Mouse (Mus musculus) lung, postnatal 25 days (tissue): ENCODE data around the gene Aspm.
A peak's percentile ranks its signal among the peaks of the same experiment; 100 is the strongest.
"Not testable (repeated sequence)": the region's sequence is repeated elsewhere in the genome, so short reads cannot be mapped to it uniquely, and the experiment has no call there.

ENCODE experiments used
- DNase-seq: peaks from one replicate; pipeline ENCODE4 v3.0.0; 2022; ENCODE audit warnings: low spot score

Gene Aspm

DNA sequence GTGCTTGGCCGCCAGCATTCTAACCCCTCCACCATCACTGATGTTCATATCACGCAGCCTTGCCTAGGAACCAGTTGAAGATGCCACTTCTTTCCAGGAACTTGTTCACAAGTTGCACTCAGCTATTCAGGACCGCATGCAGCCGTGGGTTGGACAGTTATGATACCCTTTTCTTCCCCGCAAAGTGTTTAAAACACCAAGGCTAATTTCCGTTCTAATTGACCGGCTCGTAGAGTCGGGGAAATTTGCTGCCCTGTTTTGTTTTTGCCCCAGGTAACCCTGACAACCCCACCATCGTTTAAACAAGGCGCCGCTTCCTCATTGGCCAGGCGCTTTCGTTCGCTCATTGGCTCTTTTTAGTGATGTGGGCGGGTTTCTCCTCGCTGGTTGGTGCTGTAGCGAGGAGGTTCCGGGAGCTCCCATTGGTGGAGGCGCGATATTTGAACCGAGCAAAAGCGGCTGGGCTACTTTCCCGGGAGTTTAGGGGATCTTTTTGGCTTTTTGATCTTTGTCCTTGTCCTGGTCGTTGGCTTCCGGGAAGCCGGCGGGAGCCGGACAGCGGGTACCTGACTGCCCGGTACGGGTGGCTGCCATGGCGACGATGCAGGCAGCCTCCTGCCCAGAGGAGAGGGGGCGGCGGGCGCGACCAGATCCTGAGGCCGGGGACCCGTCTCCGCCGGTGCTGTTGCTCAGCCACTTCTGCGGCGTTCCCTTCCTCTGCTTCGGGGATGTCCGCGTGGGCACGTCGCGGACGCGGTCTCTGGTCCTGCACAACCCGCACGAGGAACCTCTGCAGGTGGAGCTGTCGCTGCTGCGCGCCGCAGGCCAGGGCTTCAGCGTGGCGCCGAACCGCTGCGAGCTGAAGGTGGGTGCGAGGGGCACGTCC, at the start of gene Aspm:
Gene Aspm (plus strand): TSS at position 433 of the 886 bp plus-strand sequence.
- DNase-seq, result peak; percentile 95

DNA sequence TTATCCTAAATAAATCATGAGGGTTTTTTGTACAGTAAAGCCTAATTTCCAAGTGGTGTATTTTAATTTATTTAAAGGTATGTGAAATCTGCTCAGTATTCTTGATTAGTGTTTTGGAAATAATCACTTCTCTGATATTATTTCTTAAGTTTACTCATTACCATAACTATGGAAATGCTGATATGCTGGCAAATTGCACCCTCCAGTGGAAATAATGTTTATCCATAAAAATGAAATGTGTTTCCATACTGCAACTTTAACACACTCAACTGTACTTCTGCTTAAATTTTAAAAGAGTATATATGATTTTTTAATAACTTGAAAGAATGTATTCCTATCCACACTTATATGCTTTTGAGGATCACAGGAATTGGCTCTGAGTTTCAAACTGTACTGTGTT, 48.8 kb upstream of the Aspm start:
- no peak for DNase-seq

DNA sequence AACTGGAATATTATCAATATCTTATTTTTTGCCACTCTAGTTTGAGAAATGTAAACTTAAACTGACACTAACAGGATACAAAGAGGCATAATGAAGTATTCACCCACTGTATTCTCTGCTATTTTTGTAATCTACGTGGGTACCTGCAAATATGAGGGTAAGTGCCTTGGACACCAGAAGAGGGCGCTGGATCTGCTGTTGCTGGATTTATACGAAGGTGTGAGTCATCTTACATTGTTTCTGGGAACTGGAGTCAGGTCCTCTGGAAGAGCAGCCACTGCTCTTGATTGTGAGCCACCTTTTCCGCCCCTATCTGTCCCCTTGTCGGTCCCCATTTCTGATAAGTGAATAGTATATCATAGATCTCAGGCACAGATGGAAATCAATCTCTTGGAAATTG, 46.9 kb upstream of the Aspm start:
- no peak for DNase-seq

DNA sequence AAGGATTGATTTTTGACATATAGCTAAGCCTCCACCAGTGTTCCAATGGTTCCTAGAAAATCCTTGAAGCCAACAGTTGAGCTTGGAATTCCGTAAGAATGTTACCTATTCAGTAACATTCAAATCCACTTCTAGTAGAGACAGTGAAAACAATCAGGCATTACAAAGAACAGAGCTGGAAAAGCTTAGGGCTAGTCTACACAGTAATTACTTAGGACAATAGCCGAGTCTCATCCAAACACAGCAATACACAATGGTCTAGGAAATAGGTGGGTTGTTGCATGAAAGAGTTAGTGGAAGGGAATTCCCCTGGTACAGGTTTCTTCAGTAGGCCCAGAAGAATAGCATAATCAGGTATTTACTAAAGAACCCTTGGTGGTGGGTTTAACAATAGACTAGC, 42.2 kb upstream of the Aspm start:
- DNase-seq, result not testable (repeated sequence)

DNA sequence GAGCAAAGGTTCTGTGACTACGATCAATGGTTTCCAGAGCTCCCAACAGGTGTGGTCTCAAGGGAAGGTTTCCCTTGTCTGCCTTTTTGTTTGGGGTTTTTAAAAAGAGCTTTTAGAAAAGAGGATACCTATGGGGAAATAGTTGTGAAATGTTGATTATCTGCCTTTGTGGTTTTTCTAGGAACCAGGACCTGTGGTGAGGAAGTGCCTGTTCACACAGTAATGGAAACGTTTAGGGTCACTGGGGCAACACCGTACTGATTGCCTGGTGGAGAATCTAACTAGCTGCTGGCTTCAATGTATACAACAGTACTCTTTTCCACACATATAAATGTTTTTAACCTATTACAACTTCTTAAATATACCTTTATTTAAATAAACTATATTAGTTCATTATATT, 41.1 kb upstream of the Aspm start:
- DNase-seq, result no peak

DNA sequence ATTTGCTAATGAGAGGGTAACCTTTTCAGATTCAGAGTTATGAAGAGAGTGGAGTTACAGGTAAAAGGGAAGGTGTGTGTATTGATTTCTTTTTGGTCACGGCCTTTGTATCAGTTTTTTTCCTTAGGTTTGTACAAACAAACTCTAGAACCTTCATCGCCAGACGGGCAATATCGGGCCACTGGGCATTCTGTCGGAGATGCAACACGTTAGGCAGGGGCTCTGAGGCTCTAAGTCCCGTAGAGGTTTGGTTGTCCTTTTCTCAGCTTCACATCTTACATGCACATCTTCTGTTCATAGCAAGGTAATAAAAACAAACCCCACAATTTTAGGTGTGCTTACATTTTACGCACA, 33.1 kb upstream of the Aspm start:
- DNase-seq, result no peak

DNA sequence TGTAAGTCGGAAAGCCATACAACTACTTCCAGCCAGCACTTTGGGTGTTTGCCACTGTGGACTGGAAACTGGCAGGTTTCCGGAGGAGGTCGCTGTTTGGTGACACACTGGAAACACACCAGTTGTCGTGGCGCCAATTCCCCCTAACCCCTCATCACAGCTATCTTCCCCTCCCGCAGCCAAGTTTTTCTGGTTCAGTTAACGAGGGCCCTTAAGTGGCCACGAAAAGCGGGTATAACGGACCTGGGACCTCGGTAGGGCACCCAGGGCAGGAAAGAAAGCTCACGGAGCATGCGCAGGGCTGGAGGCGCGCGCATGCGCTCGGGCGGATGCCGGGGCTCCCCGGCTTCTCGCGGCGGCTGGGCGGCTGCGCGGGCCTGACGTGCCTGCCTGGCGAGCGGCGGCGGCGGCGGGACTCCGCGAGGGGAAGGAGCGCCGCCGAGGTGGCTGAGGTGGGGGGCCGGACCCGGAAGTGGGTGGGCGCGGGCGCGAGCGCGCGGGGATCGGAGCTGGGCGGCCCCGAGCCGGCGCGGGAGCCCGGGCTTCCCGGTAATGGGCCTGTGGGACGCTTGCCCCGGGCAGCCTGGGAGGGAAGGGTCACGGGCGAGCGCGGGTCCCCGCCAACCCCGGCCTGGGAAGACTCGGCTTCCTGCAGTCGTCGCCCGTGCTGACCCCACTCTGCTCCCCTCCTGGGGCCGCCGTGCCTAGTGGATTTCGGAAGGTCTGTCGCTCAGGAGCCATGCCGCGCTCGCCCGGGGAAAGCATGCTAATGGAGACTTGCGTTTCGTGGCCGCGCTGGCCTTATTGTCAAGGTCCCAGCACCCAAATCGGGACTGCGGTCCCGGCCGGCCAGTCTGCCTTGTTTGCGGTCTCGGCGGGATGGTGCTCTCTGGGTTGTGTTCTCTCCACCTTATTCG, 32.4 kb upstream of the Aspm start, which contains the start of gene Zbtb41:
Gene Zbtb41 (plus strand): TSS at position 414 of the 917 bp plus-strand sequence.
- peak; percentile 90 for DNase-seq

DNA sequence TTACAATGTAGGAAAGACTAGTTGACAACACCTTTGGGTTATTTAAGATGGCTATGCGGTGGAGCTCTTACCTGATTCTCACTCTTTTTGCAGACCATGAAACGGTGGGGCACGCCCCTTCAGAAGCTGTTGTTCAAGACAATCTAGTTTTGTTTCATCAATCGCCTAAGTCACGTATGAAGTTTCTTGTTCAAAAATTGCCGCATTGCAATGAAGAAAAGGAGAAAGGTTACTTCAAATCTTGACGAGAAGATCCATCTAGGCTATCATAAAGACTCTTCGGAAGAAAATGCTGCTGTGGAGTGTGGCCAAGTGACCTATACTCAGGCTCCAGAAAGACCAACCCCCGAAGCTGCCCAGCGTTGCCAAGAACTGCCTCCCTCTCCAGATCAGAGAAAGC, 31.6 kb upstream of the Aspm start:
- DNase-seq, result peak; percentile 3

DNA sequence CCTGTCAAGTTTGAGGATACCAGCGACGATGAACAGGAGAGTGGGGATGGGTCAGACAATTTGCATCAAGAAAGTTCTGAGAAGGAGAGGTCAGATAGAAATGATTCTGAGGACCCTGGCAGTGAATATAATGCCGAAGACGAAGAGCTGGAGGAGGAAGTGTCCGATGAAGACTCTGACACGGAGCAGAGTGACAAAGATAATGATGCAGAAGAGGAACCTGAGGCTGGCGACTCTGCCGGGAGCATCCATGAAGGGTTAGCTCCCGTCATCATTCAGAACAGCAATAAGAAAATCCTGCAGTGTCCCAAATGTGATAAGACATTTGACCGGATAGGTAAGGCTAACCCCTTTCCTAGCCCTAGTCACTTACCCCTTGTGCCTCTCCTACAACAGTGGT, 30.6 kb upstream of the Aspm start:
- DNase-seq, result no peak

DNA sequence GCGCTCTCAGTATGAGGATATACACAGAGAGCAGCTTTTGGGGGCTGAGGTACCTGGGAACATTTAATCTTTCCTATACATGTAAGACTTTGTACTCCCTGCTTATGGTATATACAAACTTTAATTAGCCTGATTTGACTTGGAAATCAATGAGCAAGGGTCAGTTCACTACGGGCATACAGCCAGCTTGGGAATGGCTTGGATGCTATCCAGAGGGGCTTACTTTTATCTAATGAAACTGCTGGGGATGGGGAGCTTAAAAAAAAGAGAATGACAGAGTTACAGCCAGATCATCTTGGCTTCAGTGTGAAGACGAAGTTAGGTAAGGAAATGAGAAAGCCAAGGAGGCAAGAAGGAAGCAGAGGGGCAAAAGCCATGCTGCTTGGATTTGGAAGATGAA, 29.6 kb upstream of the Aspm start:
- no peak for DNase-seq

DNA sequence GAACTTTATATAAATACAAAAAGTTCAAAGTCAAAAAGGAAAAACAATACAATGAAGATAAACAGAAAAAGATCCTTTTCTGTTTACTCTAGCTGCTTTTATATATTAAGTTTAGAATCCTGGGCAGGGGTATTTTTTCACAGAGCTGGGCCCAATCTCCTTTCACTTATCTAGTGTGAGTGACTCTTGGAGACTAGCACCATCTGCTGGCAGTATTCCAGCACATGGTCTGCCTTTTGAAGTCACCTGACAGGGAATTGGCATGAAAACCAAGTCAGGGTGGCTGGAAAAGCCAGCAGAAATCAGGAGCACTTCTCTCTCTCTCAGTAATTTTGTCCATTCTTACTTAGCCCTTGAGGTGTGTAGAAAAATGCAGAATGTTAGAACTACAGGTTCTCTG, 16.2 kb upstream of the Aspm start:
- no peak for DNase-seq

DNA sequence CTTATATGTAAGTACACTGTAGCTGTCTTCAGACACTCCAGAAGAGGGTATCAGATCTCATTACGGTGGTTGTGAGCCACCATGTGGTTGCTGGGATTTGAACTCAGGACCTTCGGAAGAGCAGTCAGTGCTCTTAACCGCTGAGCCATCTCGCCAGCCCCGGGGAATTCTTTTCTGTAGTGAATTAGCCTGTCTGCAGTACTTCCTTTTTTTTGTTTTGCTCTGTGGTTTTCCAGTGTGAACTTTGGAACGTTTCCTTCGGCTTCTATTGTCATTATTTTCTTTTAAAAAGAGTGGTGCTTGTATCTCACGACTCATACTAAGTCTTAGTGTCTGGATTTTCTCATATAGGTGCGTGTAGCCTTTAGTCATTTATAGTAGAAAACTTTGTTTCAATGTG, 11.5 kb upstream of the Aspm start:
- DNase-seq, result not testable (repeated sequence)

DNA sequence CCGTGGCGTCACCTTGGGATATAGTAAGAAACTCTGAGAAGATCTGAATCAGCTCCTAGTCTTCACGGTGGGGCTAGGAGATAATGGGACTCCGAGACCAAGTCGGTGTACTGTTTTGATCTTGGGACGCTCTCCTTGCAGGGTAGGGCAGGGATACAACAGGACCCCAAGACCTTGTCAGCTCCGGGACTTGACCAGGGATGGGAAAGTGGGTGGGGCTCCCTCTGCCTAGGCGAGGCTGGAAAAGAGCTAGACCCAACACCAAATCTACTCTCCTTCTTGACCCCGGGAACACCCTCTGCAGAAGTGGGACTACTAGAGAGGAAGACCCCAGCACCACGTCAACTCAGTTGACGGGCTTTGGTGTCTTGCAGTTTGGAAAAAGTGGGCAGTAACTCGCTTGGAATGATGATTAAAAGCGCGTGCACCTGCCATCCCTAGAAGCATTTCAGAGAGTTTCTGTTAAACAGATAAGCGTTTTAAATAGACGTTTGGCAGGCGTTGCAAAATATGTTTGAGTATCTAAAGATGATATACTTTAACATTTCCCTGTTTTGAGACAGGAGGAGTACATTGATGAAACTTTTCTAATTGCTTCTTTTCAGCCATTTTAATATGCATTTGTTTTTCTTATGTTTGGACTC, 776 bp downstream of the Aspm start:
- no peak for DNase-seq

DNA sequence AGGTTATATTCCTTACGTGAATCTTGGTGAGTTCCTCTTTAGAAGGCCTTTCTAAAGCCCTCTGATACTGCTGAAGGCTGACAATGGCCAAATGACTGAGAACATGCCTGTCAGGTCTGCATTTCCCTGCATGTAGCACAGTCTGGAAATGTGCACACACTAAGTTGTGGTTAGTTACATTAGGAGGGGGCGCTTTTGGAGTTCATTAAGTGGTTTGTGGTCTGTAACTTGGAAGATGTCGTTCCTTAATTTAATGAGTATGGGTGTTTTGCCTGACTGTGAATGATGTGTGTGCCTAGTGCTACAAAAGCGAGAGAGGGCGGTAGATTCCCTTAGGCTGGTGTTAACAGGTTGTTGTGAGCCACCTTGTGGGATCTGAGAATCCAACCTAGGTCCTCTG, 6.2 kb downstream of the Aspm start:
- no peak for DNase-seq

DNA sequence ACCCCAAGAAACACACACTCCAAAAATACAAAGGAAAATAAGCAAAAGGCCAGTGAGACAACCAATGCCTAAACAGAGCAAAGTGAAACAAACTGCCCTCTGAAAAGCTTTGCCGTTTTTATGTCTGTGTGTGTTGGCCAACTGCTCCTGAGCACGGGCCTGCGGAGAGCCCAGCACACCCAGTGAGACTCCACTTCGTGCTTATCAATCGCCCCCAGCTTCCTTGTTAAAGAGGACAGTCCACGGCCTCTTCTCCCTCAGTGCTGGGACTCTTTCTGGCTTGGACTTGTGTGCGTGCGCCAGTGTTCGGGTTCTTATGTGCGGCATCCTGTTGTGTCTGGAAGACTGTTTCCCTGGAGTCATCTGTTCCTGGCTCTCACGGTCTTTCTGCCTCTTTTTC, 11.4 kb downstream of the Aspm start:
- no peak for DNase-seq

DNA sequence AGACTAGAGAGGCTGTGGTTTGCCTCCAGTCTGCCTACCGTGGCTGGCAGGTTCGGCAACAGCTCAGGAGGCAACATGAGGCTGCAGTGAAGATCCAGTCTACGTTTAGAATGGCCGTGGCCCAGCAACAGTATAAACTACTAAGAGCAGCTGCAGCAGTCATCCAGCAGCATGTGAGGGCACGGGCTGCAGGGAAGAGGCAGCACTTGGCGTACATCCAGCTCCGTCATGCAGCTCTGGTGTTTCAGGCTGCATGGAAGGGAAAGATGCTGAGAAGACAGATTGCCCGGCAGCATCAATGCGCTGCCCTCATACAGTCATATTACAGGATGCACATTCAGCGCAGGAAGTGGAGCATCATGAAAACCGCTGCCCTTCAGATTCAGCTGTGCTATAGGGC, 24.3 kb downstream of the Aspm start:
- DNase-seq, result no peak

DNA sequence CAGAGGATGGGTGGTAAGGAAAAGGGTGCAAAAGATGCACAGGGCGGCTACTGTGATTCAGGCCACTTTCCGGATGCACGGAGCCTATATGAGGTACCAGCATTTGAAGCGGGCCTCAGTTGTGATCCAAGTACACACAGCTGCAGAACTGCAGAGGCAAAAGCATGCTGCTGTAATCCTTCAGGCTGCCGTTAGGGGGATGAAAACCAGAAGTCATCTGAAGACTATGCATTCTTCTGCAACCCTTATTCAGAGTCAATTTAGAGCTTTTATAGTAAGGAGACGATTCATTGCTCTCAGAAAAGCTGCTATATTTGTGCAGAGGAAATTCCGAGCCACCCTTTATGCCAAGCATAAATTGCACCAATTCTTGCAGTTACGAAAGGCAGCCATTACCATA, 25.7 kb downstream of the Aspm start:
- DNase-seq, result no peak

DNA sequence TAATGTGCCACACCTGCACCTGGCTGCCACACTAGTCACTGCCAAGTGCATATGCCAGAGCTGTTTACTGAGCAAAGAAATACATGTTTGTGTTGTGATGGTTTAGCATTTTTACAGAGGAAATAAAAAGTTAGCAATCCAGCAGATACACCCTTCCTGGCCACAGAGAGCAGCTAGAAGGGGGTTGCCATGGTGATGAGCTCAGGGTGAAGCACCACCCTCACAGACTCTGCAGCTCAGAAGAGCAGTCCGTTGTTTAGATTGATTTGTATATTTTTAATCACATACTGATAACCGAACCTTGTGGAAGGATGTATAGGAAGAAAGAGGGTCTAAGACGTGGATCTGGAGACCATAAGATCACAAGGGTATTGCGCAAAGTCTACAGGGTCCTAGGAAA, 26.6 kb downstream of the Aspm start:
- DNase-seq, result no peak

DNA sequence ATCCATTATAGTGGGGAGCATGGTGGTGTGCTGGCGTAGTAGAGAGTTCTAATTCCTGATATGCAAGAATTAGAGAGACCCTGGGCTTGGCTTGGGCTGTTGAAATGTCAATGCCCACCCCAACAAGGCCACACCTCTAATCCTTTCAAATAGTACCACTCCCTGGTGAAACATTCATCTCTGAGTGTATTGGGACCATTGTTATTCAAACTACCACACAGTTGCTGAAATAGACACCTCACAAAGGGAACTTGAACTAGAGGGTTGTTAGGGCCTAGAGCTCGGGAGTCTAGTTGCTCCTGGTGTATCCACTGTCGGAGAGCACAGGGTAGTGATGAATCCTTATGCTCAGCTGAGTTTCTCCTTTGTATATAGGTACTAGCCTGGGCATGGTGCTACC, 40.1 kb downstream of the Aspm start:
- no peak for DNase-seq

DNA sequence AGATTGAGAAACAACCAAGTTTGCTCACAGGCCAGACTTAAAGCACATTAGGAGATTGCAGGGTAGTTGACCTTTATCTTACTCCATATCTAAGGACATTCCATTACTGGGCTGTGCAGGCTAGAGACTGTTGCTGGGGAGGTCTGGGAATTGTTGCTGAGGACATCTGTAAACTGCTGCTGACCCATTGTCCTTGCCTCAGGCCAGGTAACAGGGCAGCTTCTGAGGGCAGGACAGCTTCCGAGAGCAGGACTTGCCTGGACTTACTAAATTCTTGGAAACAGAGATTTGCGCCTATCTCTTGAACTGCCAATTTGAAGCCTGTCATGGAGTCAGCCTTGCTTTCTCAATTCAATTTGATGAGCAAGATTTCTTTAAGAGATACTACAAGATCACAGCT, 40.8 kb downstream of the Aspm start:
- no peak for DNase-seq

DNA sequence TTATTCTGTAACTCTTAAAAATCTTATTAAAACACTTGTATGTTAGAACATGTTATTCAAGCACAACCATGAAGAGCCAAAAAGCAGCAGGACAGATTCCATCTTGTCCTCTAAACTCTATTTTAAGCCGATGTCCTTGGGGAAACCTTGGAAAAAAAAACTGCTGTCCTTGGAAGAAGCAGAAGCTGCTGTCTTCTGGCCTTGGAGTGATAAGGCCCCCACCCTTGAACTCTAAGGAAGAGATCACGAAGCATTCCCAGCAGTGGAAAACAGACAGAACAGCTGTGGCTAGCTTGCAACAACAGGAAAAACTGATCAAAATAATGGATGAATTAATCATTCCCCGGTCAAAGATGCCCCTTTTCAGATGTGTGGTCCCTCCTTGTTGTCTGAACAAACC, 41.6 kb downstream of the Aspm start:
- no peak for DNase-seq

DNA sequence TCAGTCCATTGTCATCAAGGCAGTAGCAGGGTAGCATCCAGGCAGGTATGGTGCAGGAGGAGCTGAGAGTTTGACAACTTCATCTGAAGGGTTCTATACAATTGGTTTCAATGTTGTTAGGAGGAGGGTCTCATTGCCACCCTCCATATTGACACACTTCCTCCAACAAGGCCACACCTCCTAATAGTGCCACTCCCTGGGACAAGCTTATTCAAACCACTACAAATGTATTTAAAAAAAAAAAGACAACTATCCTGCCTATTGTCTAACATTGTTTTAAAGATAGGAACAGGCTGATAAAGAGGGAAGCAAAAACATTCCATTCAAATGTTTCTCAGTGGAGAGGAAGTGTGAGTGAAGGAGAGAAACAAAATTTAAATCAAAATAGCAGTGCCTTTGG, 45.2 kb downstream of the Aspm start:
- DNase-seq, result no peak
